25 mouse cellular contexts compared by ENCODE assay signal in genomic region chr12:98757636-98758035, GRCm38 (mm10). TPM values are rescaled to one million over a fixed set of nuclear protein-coding genes. Genes with fewer than 3 reads are reported as not detected.
A peak's percentile ranks its signal among the peaks of the same experiment; 100 is the strongest.
DNase-seq lines count a peak whose midpoint lies in the region; ATAC-seq and TF ChIP-seq lines count a peak whose summit lies in the region.
"Had no signal": no experiment of that assay in that cellular context is flagged by ENCODE, and none has a peak within 500 bp of the region (broad histone marks: within the 10 kb centered on the region; RNA-seq: fewer than 3 reads in every experiment).

No protein-coding gene starts in this region.

- H3K4me3 ChIP-seq in heart, adult 2 months = no peak overlapping the region
- no peak overlapping the region for H3K4me3 ChIP-seq in kidney, postnatal 0 days (replicated peaks; ENCODE audit: low read depth, low read length)
- H3K4me3 ChIP-seq: hindbrain, embryonic 13.5 days; left cerebral cortex, adult 2 months; liver, embryonic 13.5 days; lung, embryonic 15.5 days; myocyte; neural tube, embryonic 13.5 days had no signal

- TF ChIP-seq POLR2A in heart, adult 2 months (IDR thresholded peaks at IDR 0.05; ENCODE audit: insufficient read depth, low read depth, low read length) = no peak

- no peaks in the 10 kb centered on the region for H3K9me3 ChIP-seq in kidney, postnatal 0 days (replicated peaks; ENCODE audit: low read length)
- H3K9me3 ChIP-seq: hindbrain, embryonic 13.5 days; liver, embryonic 13.5 days; lung, embryonic 15.5 days; neural tube, embryonic 13.5 days had no signal

- H3K9ac ChIP-seq in heart, adult 2 months (ENCODE audit: low read depth, low read length) = no peak overlapping the region
- no peak overlapping the region for H3K9ac ChIP-seq in kidney, postnatal 0 days (ENCODE audit: low read depth, low read length)
- H3K9ac ChIP-seq: forebrain, postnatal 0 days; hindbrain, embryonic 13.5 days; liver, embryonic 13.5 days; lung, embryonic 15.5 days; neural tube, embryonic 13.5 days had no signal

- H3K79me2 ChIP-seq in heart, adult 2 months (replicated peaks; ENCODE audit: control insufficient read depth, insufficient read depth, low read length) = no peaks in the 10 kb centered on the region

- no peak overlapping the region for H3K4me2 ChIP-seq in kidney, postnatal 0 days (ENCODE audit: low read length)
- H3K4me2 ChIP-seq: hindbrain, embryonic 13.5 days; liver, embryonic 13.5 days; lung, embryonic 15.5 days; neural tube, embryonic 13.5 days had no signal

- intact Hi-C loops in heart, adult 2 months (cut with DNase I) = no loop called here

- peaks cover 1% of the 10 kb centered on the region for H3K4me1 ChIP-seq in heart, adult 2 months (ENCODE audit: control insufficient read depth, insufficient read depth, low read length)
- no peaks in the 10 kb centered on the region for H3K4me1 ChIP-seq in kidney, postnatal 0 days (replicated peaks; ENCODE audit: insufficient read depth, low read length)
- H3K4me1 ChIP-seq: hindbrain, embryonic 13.5 days; liver, embryonic 13.5 days; lung, embryonic 15.5 days; neural tube, embryonic 13.5 days had no signal

- DNase-seq in heart, adult 2 months = peak in 1 of 2 experiments; percentile 10
- DNase-seq in heart, adult 9 months (ENCODE audit: low spot score in 2 of 2) = no peak
- no peak for DNase-seq in kidney, postnatal 0 days (ENCODE audit: low spot score)
- no peak for DNase-seq in kidney, postnatal 14 days
- DNase-seq in 3T3-L1 (ENCODE audit: low read depth, low spot score) = peak; percentile 37
- peak; percentile 46 for DNase-seq in brain, adult 2 months (ENCODE audit: low read depth, low spot score)
- no peak for DNase-seq in frontal cortex, postnatal 14 days (ENCODE audit: low spot score in 2 of 2)
- DNase-seq: adrenal gland, postnatal 36 days; cerebellum, adult 11-12 months; cerebellum, postnatal 14 days; forebrain, postnatal 0 days; kidney, postnatal 4 days; layer of hippocampus, adult 9-11 months; liver, embryonic 13.5 days; retina, postnatal 1 day; right cerebral cortex, postnatal 25 days; thymus, postnatal 14 days had no signal

- no peak for ATAC-seq in kidney, postnatal 0 days (replicated peaks; ENCODE audit: low FRiP score, low read depth)
- ATAC-seq: forebrain, postnatal 0 days; intestine, embryonic 16.5 days; midbrain, embryonic 16.5 days had no signal

- peaks cover 17% of the 10 kb centered on the region for H3K36me3 ChIP-seq in heart, adult 2 months (ENCODE audit: control insufficient read depth, insufficient read depth, low read length)
- H3K36me3 ChIP-seq in kidney, postnatal 0 days (ENCODE audit: insufficient read depth, low read length) = peaks cover 34% of the 10 kb centered on the region

- no peak for TF ChIP-seq EP300 in heart, adult 2 months (IDR thresholded peaks at IDR 0.05; ENCODE audit: insufficient read depth, low read depth, low read length)

- no peak overlapping the region for H3K27ac ChIP-seq in heart, adult 2 months
- no peak overlapping the region for H3K27ac ChIP-seq in kidney, postnatal 0 days
- H3K27ac ChIP-seq: hindbrain, embryonic 13.5 days; left cerebral cortex, adult 2 months; liver, embryonic 13.5 days; lung, embryonic 15.5 days; macrophage; neural tube, embryonic 13.5 days had no signal

- no peaks in the 10 kb centered on the region for H3K27me3 ChIP-seq in heart, adult 2 months (ENCODE audit: control insufficient read depth, insufficient read depth, low read length)
- no peaks in the 10 kb centered on the region for H3K27me3 ChIP-seq in kidney, postnatal 0 days (ENCODE audit: insufficient read depth, low read length)
- H3K27me3 ChIP-seq: hindbrain, embryonic 13.5 days; liver, embryonic 13.5 days; lung, embryonic 15.5 days; neural tube, embryonic 13.5 days had no signal

- WGBS in heart, adult 2 months = 75% methylated on average over 6 of the region's 6 CpGs
- 82% methylated on average over 6 of the region's 6 CpGs for WGBS in kidney, postnatal 0 days

- peak; percentile 32; the same call in 1 of the 2 replicates for TF ChIP-seq CTCF in heart, adult 2 months (IDR thresholded peaks at IDR 0.05)
- peak; percentile 31; the same call in 1 of the 2 replicates for TF ChIP-seq CTCF in kidney, postnatal 0 days (IDR thresholded peaks at IDR 0.05; ENCODE audit: low read depth)

RNA-seq across cellular contexts. Expression of gene Zc3h14, which starts 10.9 kb away (rescaled TPM):
- total RNA-seq in heart, adult 2 months (2021) = 10 to 100 TPM; 59.6 to 60.1 TPM
- 57.0 and 92.9 TPM in 2 replicates for polyA plus RNA-seq in heart, adult 2 months (2012; rRNA removed)
- 105 and 107 TPM in 2 replicates for polyA plus RNA-seq in kidney, postnatal 0 days (2015; fragmentation: Nextera tagmentation; extraction: Ambion mirVana)

RNA-seq across cellular contexts. Expression of gene Ptpn21, which starts 20.4 kb away (rescaled TPM):
- 10 to 100 TPM; 29.1 to 29.3 TPM for total RNA-seq in heart, adult 2 months (2021)
- polyA plus RNA-seq in heart, adult 2 months (2012; rRNA removed) = 19.4 and 24.7 TPM in 2 replicates
- polyA plus RNA-seq in kidney, postnatal 0 days (2015; fragmentation: Nextera tagmentation; extraction: Ambion mirVana) = 6.4 and 7.2 TPM in 2 replicates

Comparison
In these comparisons a context has a peak if more than half of its experiments do, and no peak if none do; other contexts are left out.
1. DNase-seq: peak in 3T3-L1 (single experiment) and brain, adult 2 months (single experiment); none in heart, adult 9 months (0 of 2), kidney, postnatal 0 days (single experiment), kidney, postnatal 14 days (single experiment) and frontal cortex, postnatal 14 days (0 of 2).